Mouse (Mus musculus): ENCODE data around the gene Lrwd1. TPM values are rescaled to one million over a fixed set of nuclear protein-coding genes. Genes with fewer than 3 reads are reported as not detected.

Gene Lrwd1
- polyA plus RNA-seq (2012; ENCODE audit: insufficient read depth, insufficient read length, missing spikeins), result 1.9 and 4.2 TPM in 2 replicates

GRCm38 (mm10) chr5:136135571-136136291 is at the start of gene Lrwd1, which contains the start of gene Alkbh4:
Gene Lrwd1 (minus strand): TSS chr5:136136074.
Gene Alkbh4 (plus strand): TSS chr5:136136146.
- peaks cover 5% of the 10 kb centered on the region; the same call in 1 of the 2 replicates for H3K4me1 ChIP-seq (ENCODE audit: control insufficient read depth, insufficient read depth, insufficient read length, low read length)
- peak within 1 kb of the TSS; percentile 87 for H3K4me3 ChIP-seq (ENCODE audit: insufficient read depth, low read depth, low read length)
- H3K27ac ChIP-seq (replicated peaks; ENCODE audit: low read depth, low read length), result peak within 1 kb of the TSS; percentile 73

- no peak overlapping the region for H3K27ac ChIP-seq (replicated peaks; ENCODE audit: low read depth, low read length)
- H3K4me3 ChIP-seq (ENCODE audit: insufficient read depth, low read depth, low read length), result no peak overlapping the region
- H3K4me1 ChIP-seq (ENCODE audit: control insufficient read depth, insufficient read depth, insufficient read length, low read length), result no peaks in the 10 kb centered on the region
These were observed 47.9 kb upstream of the Lrwd1 start for GRCm38 (mm10) chr5:136183766-136184165.

GRCm38 (mm10) chr5:136182830-136183229 is 47.0 kb upstream of the Lrwd1 start:
- no peak overlapping the region for H3K27ac ChIP-seq (replicated peaks; ENCODE audit: low read depth, low read length)
- peaks cover 3% of the 10 kb centered on the region; the same call in 1 of the 2 replicates for H3K4me1 ChIP-seq (ENCODE audit: control insufficient read depth, insufficient read depth, insufficient read length, low read length)
- no peak overlapping the region for H3K4me3 ChIP-seq (ENCODE audit: insufficient read depth, low read depth, low read length)

GRCm38 (mm10) chr5:136182049-136182448 is 46.2 kb upstream of the Lrwd1 start:
- H3K27ac ChIP-seq (replicated peaks; ENCODE audit: low read depth, low read length), result no peak overlapping the region

GRCm38 (mm10) chr5:136181197-136181596 is 45.3 kb upstream of the Lrwd1 start:
- Histone ChIP-seq H3K4me1 (ENCODE audit: control insufficient read depth, insufficient read depth, insufficient read length, low read length) (peaks cover 3% of the 10 kb centered on the region; the same call in 1 of the 2 replicates), H3K4me3 (ENCODE audit: insufficient read depth, low read depth, low read length) (no peak overlapping the region), H3K27ac (replicated peaks; ENCODE audit: low read depth, low read length) (no peak overlapping the region)

More at GRCm38 (mm10) chr5:136182049-136182448, 46.2 kb upstream of the Lrwd1 start:
- Histone ChIP-seq H3K4me3 (ENCODE audit: insufficient read depth, low read depth, low read length) (no peak overlapping the region), H3K4me1 (ENCODE audit: control insufficient read depth, insufficient read depth, insufficient read length, low read length) (peaks cover 3% of the 10 kb centered on the region; the same call in 1 of the 2 replicates)

- no peak overlapping the region for H3K4me3 ChIP-seq (ENCODE audit: insufficient read depth, low read depth, low read length)
- H3K27ac ChIP-seq (replicated peaks; ENCODE audit: low read depth, low read length), result no peak overlapping the region
These were observed 43.7 kb upstream of the Lrwd1 start for GRCm38 (mm10) chr5:136179594-136179993.

GRCm38 (mm10) chr5:136173606-136174463 is 38.0 kb upstream of the Lrwd1 start:
- Histone ChIP-seq H3K4me1 (ENCODE audit: control insufficient read depth, insufficient read depth, insufficient read length, low read length) (peaks cover 3% of the 10 kb centered on the region; the same call in 1 of the 2 replicates), H3K4me3 (ENCODE audit: insufficient read depth, low read depth, low read length) (no peak overlapping the region), H3K27ac (replicated peaks; ENCODE audit: low read depth, low read length) (no peak overlapping the region)

More at GRCm38 (mm10) chr5:136179594-136179993, 43.7 kb upstream of the Lrwd1 start:
- peaks cover 3% of the 10 kb centered on the region; the same call in 1 of the 2 replicates for H3K4me1 ChIP-seq (ENCODE audit: control insufficient read depth, insufficient read depth, insufficient read length, low read length)

- Histone ChIP-seq H3K4me1 (ENCODE audit: control insufficient read depth, insufficient read depth, insufficient read length, low read length) (no peaks in the 10 kb centered on the region; the same call in 1 of the 2 replicates), H3K27ac (replicated peaks; ENCODE audit: low read depth, low read length) (no peak overlapping the region), H3K4me3 (ENCODE audit: insufficient read depth, low read depth, low read length) (no peak overlapping the region)
These were observed 37.1 kb upstream of the Lrwd1 start for GRCm38 (mm10) chr5:136172939-136173338.

GRCm38 (mm10) chr5:136171363-136172341 is 35.8 kb upstream of the Lrwd1 start:
- Histone ChIP-seq H3K27ac (replicated peaks; ENCODE audit: low read depth, low read length) (peak overlapping the region; percentile 23), H3K4me1 (ENCODE audit: control insufficient read depth, insufficient read depth, insufficient read length, low read length) (no peaks in the 10 kb centered on the region; the same call in 1 of the 2 replicates), H3K4me3 (ENCODE audit: insufficient read depth, low read depth, low read length) (peak overlapping the region; percentile 59)

GRCm38 (mm10) chr5:136170512-136171362 is 34.9 kb upstream of the Lrwd1 start, which contains the start of gene Orai2:
Gene Orai2 (minus strand): TSS chr5:136170713.
- Histone ChIP-seq H3K4me3 (ENCODE audit: insufficient read depth, low read depth, low read length) (peak within 1 kb of the TSS; percentile 59), H3K4me1 (ENCODE audit: control insufficient read depth, insufficient read depth, insufficient read length, low read length) (no peaks in the 10 kb centered on the region; the same call in 1 of the 2 replicates), H3K27ac (replicated peaks; ENCODE audit: low read depth, low read length) (peak within 1 kb of the TSS; percentile 23)

- H3K4me3 ChIP-seq (ENCODE audit: insufficient read depth, low read depth, low read length), result peak overlapping the region; percentile 59
- H3K4me1 ChIP-seq (ENCODE audit: control insufficient read depth, insufficient read depth, insufficient read length, low read length), result no peaks in the 10 kb centered on the region; the same call in 1 of the 2 replicates
- no peak overlapping the region for H3K27ac ChIP-seq (replicated peaks; ENCODE audit: low read depth, low read length)
These were observed 34.0 kb upstream of the Lrwd1 start for GRCm38 (mm10) chr5:136169626-136170511.

GRCm38 (mm10) chr5:136168071-136168470 is 32.2 kb upstream of the Lrwd1 start:
- Histone ChIP-seq H3K27ac (replicated peaks; ENCODE audit: low read depth, low read length) (no peak overlapping the region), H3K4me1 (ENCODE audit: control insufficient read depth, insufficient read depth, insufficient read length, low read length) (no peaks in the 10 kb centered on the region; the same call in 1 of the 2 replicates), H3K4me3 (ENCODE audit: insufficient read depth, low read depth, low read length) (no peak overlapping the region)
